Mouse (Mus musculus) heart, adult 9 months (tissue): ENCODE results near the gene Ren1.
A peak's percentile ranks its signal among the peaks of the same experiment; 100 is the strongest.

Source experiments
- DNase-seq, 2 experiments: peaks; one replicate each; pipeline ENCODE4 v3.0.0; 2022; ENCODE audit warnings: low spot score in 2 of 2

Ren1 gene

GRCm38 (mm10) chr1:133344357-133344756 lies 6.0 kb upstream of the Ren1 start:
- no peak for DNase-seq

- DNase-seq, result no peak
Measured at GRCm38 (mm10) chr1:133346531-133346930, 3.8 kb upstream of the Ren1 start.

GRCm38 (mm10) chr1:133347226-133347625 lies 3.1 kb upstream of the Ren1 start:
- no peak for DNase-seq

GRCm38 (mm10) chr1:133347693-133348520 lies 2.4 kb upstream of the Ren1 start:
- no peak for DNase-seq

- no peak for DNase-seq
Measured at GRCm38 (mm10) chr1:133351762-133352161, 1.5 kb downstream of the Ren1 start.

- DNase-seq, result peak in 1 of 2 experiments; percentile 50
Measured at GRCm38 (mm10) chr1:133353371-133353809, 3.1 kb downstream of the Ren1 start.

- no peak for DNase-seq
Measured at GRCm38 (mm10) chr1:133355469-133355868, 5.2 kb downstream of the Ren1 start.

- no peak for DNase-seq
Measured at GRCm38 (mm10) chr1:133355912-133356311, 5.6 kb downstream of the Ren1 start.

- DNase-seq, result no peak
Measured at GRCm38 (mm10) chr1:133356330-133356729, 6.0 kb downstream of the Ren1 start.

GRCm38 (mm10) chr1:133361006-133361405 lies 10.7 kb downstream of the Ren1 start:
- no peak for DNase-seq

GRCm38 (mm10) chr1:133362103-133362502 lies 11.8 kb downstream of the Ren1 start:
- DNase-seq, result no peak

GRCm38 (mm10) chr1:133363276-133364021 lies 13.1 kb downstream of the Ren1 start, which contains the start of gene Etnk2:
Gene Etnk2 (plus strand): TSS chr1:133363572.
- peak; percentile 72 to 79 for DNase-seq

- no peak for DNase-seq
Measured at GRCm38 (mm10) chr1:133364022-133364630, 13.8 kb downstream of the Ren1 start.

GRCm38 (mm10) chr1:133364890-133365289 lies 14.6 kb downstream of the Ren1 start:
- no peak for DNase-seq

- DNase-seq, result no peak
Measured at GRCm38 (mm10) chr1:133366951-133367605, 16.8 kb downstream of the Ren1 start.

GRCm38 (mm10) chr1:133367606-133368488 lies 17.5 kb downstream of the Ren1 start:
- no peak for DNase-seq

- DNase-seq, result no peak
Measured at GRCm38 (mm10) chr1:133368644-133369043, 18.3 kb downstream of the Ren1 start.

GRCm38 (mm10) chr1:133370352-133370751 lies 20.0 kb downstream of the Ren1 start:
- no peak for DNase-seq

GRCm38 (mm10) chr1:133371431-133371830 lies 21.1 kb downstream of the Ren1 start:
- no peak for DNase-seq

GRCm38 (mm10) chr1:133372113-133372512 lies 21.8 kb downstream of the Ren1 start:
- DNase-seq, result no peak
